Mouse (Mus musculus): ENCODE data around the gene Adat1. TPM values are rescaled to one million over a fixed set of nuclear protein-coding genes. Genes with fewer than 3 reads are reported as not detected.

The Adat1 gene
- polyA plus RNA-seq, 1 experiment from 2014 or later: 5.6 TPM

- no peak overlapping the region for H3K27ac ChIP-seq (replicated peaks; ENCODE audit: low read depth, low read length)
- H3K27me3 ChIP-seq (ENCODE audit: control insufficient read depth, insufficient read depth, low read length): no peaks in the 10 kb centered on the region
- no peak overlapping the region for H3K4me2 ChIP-seq (ENCODE audit: low read length)
- H3K9ac ChIP-seq (replicated peaks; ENCODE audit: low read length): no peak overlapping the region
- DNase-seq (no peak), ATAC-seq (ENCODE audit: low FRiP score, low TSS enrichment) (no peak)
- peaks cover 48% of the 10 kb centered on the region for H3K36me3 ChIP-seq (ENCODE audit: control insufficient read depth, insufficient read depth, low read length)
- 82% methylated on average over 7 of the region's 7 CpGs for WGBS
- no peaks in the 10 kb centered on the region for H3K4me1 ChIP-seq (ENCODE audit: control insufficient read depth, insufficient read depth, low read length)
- H3K4me3 ChIP-seq (replicated peaks; ENCODE audit: low read depth, low read length): no peak overlapping the region
- H3K9me3 ChIP-seq (ENCODE audit: control insufficient read depth, low read length): no peaks in the 10 kb centered on the region
Measured at GRCm38 (mm10) chr8:111982116-111982515, 10.0 kb downstream of the Adat1 start.

GRCm38 (mm10) chr8:111978147-111978546 lies 14.0 kb downstream of the Adat1 start:
- WGBS: 86% methylated on average over 10 of the region's 10 CpGs
- no peaks in the 10 kb centered on the region for H3K9me3 ChIP-seq (ENCODE audit: control insufficient read depth, low read length)
- H3K4me3 ChIP-seq (replicated peaks; ENCODE audit: low read depth, low read length): no peak overlapping the region
- H3K4me2 ChIP-seq (ENCODE audit: low read length): no peak overlapping the region
- ATAC-seq (ENCODE audit: low FRiP score, low TSS enrichment): no peak
- H3K4me1 ChIP-seq (ENCODE audit: control insufficient read depth, insufficient read depth, low read length): no peaks in the 10 kb centered on the region
- peak; percentile 15 for DNase-seq
- no peak overlapping the region for H3K9ac ChIP-seq (replicated peaks; ENCODE audit: low read length)
- H3K27ac ChIP-seq (replicated peaks; ENCODE audit: low read depth, low read length): no peak overlapping the region
- H3K36me3 ChIP-seq (ENCODE audit: control insufficient read depth, insufficient read depth, low read length): peaks cover 32% of the 10 kb centered on the region
- H3K27me3 ChIP-seq (ENCODE audit: control insufficient read depth, insufficient read depth, low read length): no peaks in the 10 kb centered on the region

GRCm38 (mm10) chr8:111976326-111976725 lies 15.8 kb downstream of the Adat1 start:
- H3K4me1 ChIP-seq (ENCODE audit: control insufficient read depth, insufficient read depth, low read length): no peaks in the 10 kb centered on the region
- H3K4me3 ChIP-seq (replicated peaks; ENCODE audit: low read depth, low read length): no peak overlapping the region
- H3K27ac ChIP-seq (replicated peaks; ENCODE audit: low read depth, low read length): no peak overlapping the region
- WGBS: 81% methylated on average over 2 of the region's 2 CpGs
- no peak for DNase-seq
- no peak overlapping the region for H3K9ac ChIP-seq (replicated peaks; ENCODE audit: low read length)
- no peaks in the 10 kb centered on the region for H3K27me3 ChIP-seq (ENCODE audit: control insufficient read depth, insufficient read depth, low read length)
- peaks cover 30% of the 10 kb centered on the region for H3K36me3 ChIP-seq (ENCODE audit: control insufficient read depth, insufficient read depth, low read length)
- ATAC-seq (ENCODE audit: low FRiP score, low TSS enrichment): no peak
- no peak overlapping the region for H3K4me2 ChIP-seq (ENCODE audit: low read length)
- H3K9me3 ChIP-seq (ENCODE audit: control insufficient read depth, low read length): no peaks in the 10 kb centered on the region

- Histone ChIP-seq H3K9me3 (ENCODE audit: control insufficient read depth, low read length) (no peaks in the 10 kb centered on the region), H3K27ac (replicated peaks; ENCODE audit: low read depth, low read length) (no peak overlapping the region), H3K4me1 (ENCODE audit: control insufficient read depth, insufficient read depth, low read length) (no peaks in the 10 kb centered on the region), H3K36me3 (ENCODE audit: control insufficient read depth, insufficient read depth, low read length) (peaks cover 30% of the 10 kb centered on the region), H3K27me3 (ENCODE audit: control insufficient read depth, insufficient read depth, low read length) (no peaks in the 10 kb centered on the region), H3K9ac (replicated peaks; ENCODE audit: low read length) (no peak overlapping the region), H3K4me3 (replicated peaks; ENCODE audit: low read depth, low read length) (no peak overlapping the region), H3K4me2 (ENCODE audit: low read length) (no peak overlapping the region)
- DNase-seq (no peak), ATAC-seq (ENCODE audit: low FRiP score, low TSS enrichment) (no peak)
- WGBS: 93% methylated on average over 2 of the region's 2 CpGs
Measured at GRCm38 (mm10) chr8:111975706-111976105, 16.4 kb downstream of the Adat1 start.

GRCm38 (mm10) chr8:111974138-111974537 lies 18.0 kb downstream of the Adat1 start:
- Histone ChIP-seq H3K4me3 (replicated peaks; ENCODE audit: low read depth, low read length) (no peak overlapping the region), H3K27ac (replicated peaks; ENCODE audit: low read depth, low read length) (no peak overlapping the region), H3K9me3 (ENCODE audit: control insufficient read depth, low read length) (no peaks in the 10 kb centered on the region), H3K4me1 (ENCODE audit: control insufficient read depth, insufficient read depth, low read length) (no peaks in the 10 kb centered on the region), H3K4me2 (ENCODE audit: low read length) (no peak overlapping the region), H3K36me3 (ENCODE audit: control insufficient read depth, insufficient read depth, low read length) (peaks cover 27% of the 10 kb centered on the region), H3K9ac (replicated peaks; ENCODE audit: low read length) (no peak overlapping the region), H3K27me3 (ENCODE audit: control insufficient read depth, insufficient read depth, low read length) (no peaks in the 10 kb centered on the region)
- 97% methylated on average over 12 of the region's 12 CpGs for WGBS
- DNase-seq: no peak
- ATAC-seq (ENCODE audit: low FRiP score, low TSS enrichment): no peak

GRCm38 (mm10) chr8:111968991-111969390 lies 23.1 kb downstream of the Adat1 start:
- ATAC-seq (ENCODE audit: low FRiP score, low TSS enrichment) (no peak), DNase-seq (no peak)
- no peak overlapping the region for H3K4me2 ChIP-seq (ENCODE audit: low read length)
- H3K9ac ChIP-seq (replicated peaks; ENCODE audit: low read length): no peak overlapping the region
- WGBS: 18% methylated on average over 5 of the region's 5 CpGs
- no peak overlapping the region for H3K4me3 ChIP-seq (replicated peaks; ENCODE audit: low read depth, low read length)
- no peaks in the 10 kb centered on the region for H3K27me3 ChIP-seq (ENCODE audit: control insufficient read depth, insufficient read depth, low read length)
- H3K9me3 ChIP-seq (ENCODE audit: control insufficient read depth, low read length): no peaks in the 10 kb centered on the region
- H3K27ac ChIP-seq (replicated peaks; ENCODE audit: low read depth, low read length): no peak overlapping the region
- H3K36me3 ChIP-seq (ENCODE audit: control insufficient read depth, insufficient read depth, low read length): peaks cover 9% of the 10 kb centered on the region
- H3K4me1 ChIP-seq (ENCODE audit: control insufficient read depth, insufficient read depth, low read length): no peaks in the 10 kb centered on the region

GRCm38 (mm10) chr8:111968541-111968940 lies 23.6 kb downstream of the Adat1 start:
- DNase-seq: no peak

GRCm38 (mm10) chr8:111967246-111967870 lies 24.7 kb downstream of the Adat1 start:
- ATAC-seq (ENCODE audit: low FRiP score, low TSS enrichment): no peak
- Histone ChIP-seq H3K27me3 (ENCODE audit: control insufficient read depth, insufficient read depth, low read length) (no peaks in the 10 kb centered on the region), H3K4me1 (ENCODE audit: control insufficient read depth, insufficient read depth, low read length) (no peaks in the 10 kb centered on the region), H3K4me3 (replicated peaks; ENCODE audit: low read depth, low read length) (no peak overlapping the region), H3K36me3 (ENCODE audit: control insufficient read depth, insufficient read depth, low read length) (peaks cover 9% of the 10 kb centered on the region; the same call in 1 of the 2 replicates), H3K27ac (replicated peaks; ENCODE audit: low read depth, low read length) (no peak overlapping the region), H3K9me3 (ENCODE audit: control insufficient read depth, low read length) (no peaks in the 10 kb centered on the region), H3K9ac (replicated peaks; ENCODE audit: low read length) (no peak overlapping the region), H3K4me2 (ENCODE audit: low read length) (no peak overlapping the region)
- 90% methylated on average over 5 of the region's 5 CpGs for WGBS
- no peak for DNase-seq

More at GRCm38 (mm10) chr8:111968541-111968940, 23.6 kb downstream of the Adat1 start:
- 77% methylated on average over 10 of the region's 10 CpGs for WGBS
- H3K27me3 ChIP-seq (ENCODE audit: control insufficient read depth, insufficient read depth, low read length): no peaks in the 10 kb centered on the region
- H3K9me3 ChIP-seq (ENCODE audit: control insufficient read depth, low read length): no peaks in the 10 kb centered on the region
- H3K27ac ChIP-seq (replicated peaks; ENCODE audit: low read depth, low read length): no peak overlapping the region
- no peak overlapping the region for H3K9ac ChIP-seq (replicated peaks; ENCODE audit: low read length)
- peaks cover 9% of the 10 kb centered on the region; the same call in 1 of the 2 replicates for H3K36me3 ChIP-seq (ENCODE audit: control insufficient read depth, insufficient read depth, low read length)
- no peak overlapping the region for H3K4me3 ChIP-seq (replicated peaks; ENCODE audit: low read depth, low read length)
- no peaks in the 10 kb centered on the region for H3K4me1 ChIP-seq (ENCODE audit: control insufficient read depth, insufficient read depth, low read length)
- H3K4me2 ChIP-seq (ENCODE audit: low read length): no peak overlapping the region
- ATAC-seq (ENCODE audit: low FRiP score, low TSS enrichment): no peak

GRCm38 (mm10) chr8:111964849-111965561 lies 27.1 kb downstream of the Adat1 start:
- no peak for ATAC-seq (ENCODE audit: low FRiP score, low TSS enrichment)
- H3K4me1 ChIP-seq (ENCODE audit: control insufficient read depth, insufficient read depth, low read length): no peaks in the 10 kb centered on the region
- H3K36me3 ChIP-seq (ENCODE audit: control insufficient read depth, insufficient read depth, low read length): peaks cover 14% of the 10 kb centered on the region
- no peak for DNase-seq
- H3K27ac ChIP-seq (replicated peaks; ENCODE audit: low read depth, low read length): no peak overlapping the region
- no peak overlapping the region for H3K9ac ChIP-seq (replicated peaks; ENCODE audit: low read length)
- H3K4me2 ChIP-seq (ENCODE audit: low read length): no peak overlapping the region
- no peaks in the 10 kb centered on the region for H3K27me3 ChIP-seq (ENCODE audit: control insufficient read depth, insufficient read depth, low read length)
- 86% methylated on average over 7 of the region's 7 CpGs for WGBS
- H3K9me3 ChIP-seq (ENCODE audit: control insufficient read depth, low read length): no peaks in the 10 kb centered on the region
- no peak overlapping the region for H3K4me3 ChIP-seq (replicated peaks; ENCODE audit: low read depth, low read length)

Data from midbrain, embryonic 14.5 days (tissue).